Mouse (Mus musculus): ENCODE measurements around the gene Higd1a.

DNA sequence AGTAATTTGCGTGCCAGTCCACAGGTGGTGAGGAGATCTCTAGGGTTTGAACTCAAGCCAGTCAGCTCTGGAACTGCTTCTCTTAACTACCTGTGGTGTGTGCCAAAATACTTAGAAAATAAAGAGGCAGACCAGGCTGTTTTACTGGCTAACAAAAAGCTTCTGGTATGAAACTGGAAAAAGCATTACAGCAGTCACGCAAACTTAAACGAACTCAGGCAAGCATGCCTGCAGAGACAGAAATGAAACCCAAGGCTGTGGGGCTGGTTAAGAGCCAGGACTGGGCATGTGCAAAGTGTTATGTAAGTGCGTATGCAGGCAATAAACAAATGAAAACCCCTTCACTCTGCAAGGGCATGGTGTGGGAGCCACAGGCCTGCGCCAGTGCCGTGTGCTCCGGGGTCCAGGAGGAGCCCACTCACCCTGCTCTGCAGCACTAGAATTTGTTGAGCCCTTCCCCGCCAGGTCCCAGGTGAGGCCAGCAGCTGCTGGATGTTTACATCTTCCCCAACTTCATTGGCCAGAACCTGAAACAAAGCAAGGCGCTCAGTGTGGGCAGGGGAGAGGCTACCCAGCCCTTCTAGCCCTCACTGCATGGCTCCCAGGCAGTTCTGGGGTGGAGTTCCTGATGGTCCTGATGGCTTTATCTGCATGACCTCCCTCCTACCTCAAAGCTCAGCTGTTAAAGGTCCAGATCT is 38.9 kb downstream of the Higd1a start:
- TF ChIP-seq POLR2A (IDR thresholded peaks at IDR 0.05; ENCODE audit: control insufficient read depth, extremely low read depth, insufficient read depth, low read length, poor library complexity) (no peak), CTCF (IDR thresholded peaks at IDR 0.05; ENCODE audit: borderline replicate concordance, control insufficient read depth, extremely low read depth, insufficient read depth, low read length, poor library complexity) (no peak)
